15 mouse cellular contexts compared by ENCODE assay signal in the genomic region with DNA sequence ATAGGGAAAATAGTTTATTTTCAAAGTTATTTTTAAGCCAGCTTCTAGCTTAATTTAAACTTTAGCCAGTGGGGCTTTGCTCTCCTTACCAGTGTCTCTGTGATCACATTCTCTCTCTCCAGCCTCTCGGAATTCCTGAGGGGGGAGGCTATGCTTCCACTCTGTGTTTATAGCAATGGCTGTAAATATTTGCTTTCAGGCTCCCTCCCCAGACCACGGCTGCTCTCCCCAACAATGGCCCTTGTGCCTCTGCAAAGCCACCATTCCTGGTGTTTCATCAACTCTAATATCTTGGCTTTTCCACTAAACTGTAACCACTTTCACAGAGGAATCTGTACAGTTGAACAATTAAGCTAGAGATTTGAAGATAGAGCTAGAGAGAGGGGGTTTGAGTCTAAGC.
A peak's percentile ranks its signal among the peaks of the same experiment; 100 is the strongest.
DNase-seq lines count a peak whose midpoint lies in the region; ATAC-seq lines count a peak whose summit lies in the region.
"Had no signal": no experiment of that assay in that cellular context is flagged by ENCODE, and none has a peak within 500 bp of the region (broad histone marks: within the 10 kb centered on the region; RNA-seq: fewer than 3 reads in every experiment).

No protein-coding gene starts in this region.

- ATAC-seq in heart, embryonic 12.5 days (ENCODE audit: insufficient number of reproducible peaks, low FRiP score) = no peak
- 0 out of 2 replicates have a peak, but pooled peaks have one; percentile 61 for ATAC-seq in intestine, embryonic 15.5 days
- ATAC-seq: inflammation-experienced regulatory T-cells, adult 6 months; liver, embryonic 12.5 days; midbrain, embryonic 13.5 days had no signal

- H3K36me3 ChIP-seq in heart, embryonic 10.5 days = no peaks in the 10 kb centered on the region
- no peaks in the 10 kb centered on the region for H3K36me3 ChIP-seq in heart, embryonic 12.5 days
- no peaks in the 10 kb centered on the region for H3K36me3 ChIP-seq in intestine, embryonic 15.5 days
- H3K36me3 ChIP-seq: embryonic facial prominence, embryonic 15.5 days; liver, embryonic 12.5 days; midbrain, embryonic 13.5 days; neural tube, embryonic 12.5 days had no signal

- H3K9ac ChIP-seq in heart, embryonic 12.5 days = no peak overlapping the region
- no peak overlapping the region for H3K9ac ChIP-seq in intestine, embryonic 15.5 days
- H3K9ac ChIP-seq: embryonic facial prominence, embryonic 15.5 days; liver, embryonic 12.5 days; midbrain, embryonic 13.5 days; neural tube, embryonic 12.5 days had no signal

- DNase-seq in heart, embryonic 10.5 days (ENCODE audit: low spot score) = peak; percentile 77
- peak; percentile 32 for DNase-seq in kidney, postnatal 10 days
- DNase-seq in kidney, adult 11 months = no peak
- peak; percentile 36 for DNase-seq in lung, postnatal 14 days
- no peak for DNase-seq in layer of hippocampus, adult 9-11 months
- DNase-seq in adrenal gland, postnatal 14 days = no peak
- DNase-seq: cerebellum, adult 11-12 months; right cerebral cortex, adult 18-20 months had no signal

- H3K4me2 ChIP-seq in heart, embryonic 12.5 days = no peak overlapping the region
- H3K4me2 ChIP-seq in intestine, embryonic 15.5 days (replicated peaks) = no peak overlapping the region
- H3K4me2 ChIP-seq: embryonic facial prominence, embryonic 15.5 days; liver, embryonic 12.5 days; midbrain, embryonic 13.5 days; neural tube, embryonic 12.5 days had no signal

- peaks cover 4% of the 10 kb centered on the region; the same call in 1 of the 2 replicates for H3K9me3 ChIP-seq in heart, embryonic 10.5 days
- peaks cover 13% of the 10 kb centered on the region; the same call in 1 of the 2 replicates for H3K9me3 ChIP-seq in heart, embryonic 12.5 days (replicated peaks)
- no peaks in the 10 kb centered on the region for H3K9me3 ChIP-seq in intestine, embryonic 15.5 days
- H3K9me3 ChIP-seq: embryonic facial prominence, embryonic 15.5 days; midbrain, embryonic 13.5 days; neural tube, embryonic 12.5 days had no signal

- 14% methylated on average over 2 of the region's 2 CpGs for WGBS in heart, embryonic 10.5 days
- WGBS in heart, embryonic 12.5 days = 14% methylated on average over 2 of the region's 2 CpGs
- WGBS in intestine, embryonic 15.5 days = 8% methylated on average over 2 of the region's 2 CpGs

- H3K27me3 ChIP-seq in heart, embryonic 10.5 days (ENCODE audit: insufficient read depth, poor library complexity, severe bottlenecking) = no peaks in the 10 kb centered on the region
- H3K27me3 ChIP-seq in heart, embryonic 12.5 days (replicated peaks) = no peaks in the 10 kb centered on the region
- H3K27me3 ChIP-seq in intestine, embryonic 15.5 days (replicated peaks) = no peaks in the 10 kb centered on the region
- H3K27me3 ChIP-seq: embryonic facial prominence, embryonic 15.5 days; liver, embryonic 12.5 days; midbrain, embryonic 13.5 days; neural tube, embryonic 12.5 days had no signal

- no peak overlapping the region for H3K27ac ChIP-seq in heart, embryonic 10.5 days
- H3K27ac ChIP-seq in heart, embryonic 12.5 days (ENCODE audit: poor library complexity, severe bottlenecking) = no peak overlapping the region
- peak overlapping the region; percentile 51; the same call in 1 of the 2 replicates for H3K27ac ChIP-seq in intestine, embryonic 15.5 days
- H3K27ac ChIP-seq: embryonic facial prominence, embryonic 15.5 days; liver, embryonic 12.5 days; midbrain, embryonic 13.5 days; neural tube, embryonic 12.5 days had no signal

- no peak overlapping the region for H3K4me3 ChIP-seq in heart, embryonic 10.5 days
- H3K4me3 ChIP-seq in heart, embryonic 12.5 days = no peak overlapping the region
- no peak overlapping the region for H3K4me3 ChIP-seq in intestine, embryonic 15.5 days (replicated peaks)
- H3K4me3 ChIP-seq: embryonic facial prominence, embryonic 15.5 days; liver, embryonic 12.5 days; midbrain, embryonic 13.5 days; neural tube, embryonic 12.5 days had no signal

- H3K4me1 ChIP-seq in heart, embryonic 10.5 days = peaks cover 10% of the 10 kb centered on the region; the same call in 1 of the 2 replicates
- H3K4me1 ChIP-seq in heart, embryonic 12.5 days (replicated peaks) = 0 out of 2 replicates have a peak, but pooled peaks cover 8% of the 10 kb centered on the region
- 0 out of 2 replicates have a peak, but pooled peaks cover 2% of the 10 kb centered on the region for H3K4me1 ChIP-seq in intestine, embryonic 15.5 days (replicated peaks)
- H3K4me1 ChIP-seq: embryonic facial prominence, embryonic 15.5 days; liver, embryonic 12.5 days; midbrain, embryonic 13.5 days; neural tube, embryonic 12.5 days had no signal

Comparison
In these comparisons a context has a peak if more than half of its experiments do, and no peak if none do; other contexts are left out.
1. DNase-seq: peak in heart, embryonic 10.5 days (single experiment), kidney, postnatal 10 days (single experiment) and lung, postnatal 14 days (single experiment); none in kidney, adult 11 months (single experiment), layer of hippocampus, adult 9-11 months (single experiment) and adrenal gland, postnatal 14 days (single experiment).